Mouse (Mus musculus) ES-E14 (cell line): ENCODE data around the gene Fthl17f.

ENCODE experiments used
- HCFC1 ChIP-seq: IDR thresholded peaks from 2 replicates; pipeline ENCODE4 v1.6.1; 2012; ENCODE audit warnings: low read length, inconsistent platforms, borderline replicate concordance; ENCODE audit not compliant: insufficient read depth
- MAFK ChIP-seq: IDR thresholded peaks from 2 replicates; pipeline ENCODE4 v1.6.1; 2014; ENCODE audit warnings: mild to moderate bottlenecking, low read depth, low read length, inconsistent platforms; ENCODE audit not compliant: insufficient read depth
- ZC3H11A ChIP-seq: IDR thresholded peaks from 2 replicates; pipeline ENCODE4 v1.6.1; 2012; ENCODE audit warnings: low read depth, mild to moderate bottlenecking, inconsistent platforms, low read length, borderline replicate concordance
- ZNF384 ChIP-seq: IDR thresholded peaks from 2 replicates; pipeline ENCODE4 v1.6.1; 2012; ENCODE audit warnings: low read depth, low read length, inconsistent platforms

- TF ChIP-seq HCFC1 = no peak
- TF ChIP-seq ZC3H11A = no peak
- no peak for TF ChIP-seq ZNF384
- TF ChIP-seq MAFK = no peak
These were observed 41.4 kb downstream of the Fthl17f start, which contains the start of gene 4930402K13Rik for GRCm38 (mm10) chrX:9104262-9104661.
